Mouse (Mus musculus) right cerebral cortex, postnatal 14 days (tissue): ENCODE measurements around the gene Tsfm.

Experiments
- DNase-seq: peaks from one replicate; pipeline ENCODE4 v3.0.0; 2022

Tsfm gene

GRCm38 (mm10) chr10:126984189-126985004 lies 46.2 kb downstream of the Tsfm start:
- DNase-seq: peak; percentile 51

- no peak for DNase-seq
Measured at GRCm38 (mm10) chr10:126983193-126983725, 47.4 kb downstream of the Tsfm start.

GRCm38 (mm10) chr10:126981746-126982145 lies 48.9 kb downstream of the Tsfm start:
- no peak for DNase-seq

GRCm38 (mm10) chr10:126980933-126981530 lies 49.6 kb downstream of the Tsfm start:
- no peak for DNase-seq

- peak; percentile 65 for DNase-seq
Measured at GRCm38 (mm10) chr10:126980221-126980932, 50.3 kb downstream of the Tsfm start.

GRCm38 (mm10) chr10:126979636-126980151 lies 50.9 kb downstream of the Tsfm start:
- peak; percentile 41 for DNase-seq

GRCm38 (mm10) chr10:126979121-126979635 lies 51.5 kb downstream of the Tsfm start:
- peak; percentile 72 for DNase-seq

- DNase-seq: peak; percentile 100
Measured at GRCm38 (mm10) chr10:126978277-126978994, 52.2 kb downstream of the Tsfm start, which contains the start of gene Ctdsp2. Gene Ctdsp2 (plus strand): TSS chr10:126978717.

GRCm38 (mm10) chr10:126977076-126977475 lies 53.6 kb downstream of the Tsfm start:
- no peak for DNase-seq

GRCm38 (mm10) chr10:126975706-126976105 lies 54.9 kb downstream of the Tsfm start:
- no peak for DNase-seq

GRCm38 (mm10) chr10:126972988-126973387 lies 57.7 kb downstream of the Tsfm start:
- no peak for DNase-seq

- no peak for DNase-seq
Measured at GRCm38 (mm10) chr10:126972051-126972725, 58.5 kb downstream of the Tsfm start.

GRCm38 (mm10) chr10:126971363-126972050 lies 59.1 kb downstream of the Tsfm start:
- no peak for DNase-seq

- DNase-seq: no peak
Measured at GRCm38 (mm10) chr10:126963821-126964220, 66.8 kb downstream of the Tsfm start.

GRCm38 (mm10) chr10:126962966-126963330 lies 67.7 kb downstream of the Tsfm start:
- DNase-seq: no peak

GRCm38 (mm10) chr10:126962271-126962965 lies 68.2 kb downstream of the Tsfm start:
- no peak for DNase-seq

- peak; percentile 36 for DNase-seq
Measured at GRCm38 (mm10) chr10:126961757-126962156, 68.9 kb downstream of the Tsfm start.
